Mouse (Mus musculus): ENCODE results near the gene Gm33543. TPM values are rescaled to one million over a fixed set of nuclear protein-coding genes. Genes with fewer than 3 reads are reported as not detected.

Gm33543 gene
- polyA plus RNA-seq, 1 experiment from 2014 or later, result not detected

- no peak for ATAC-seq (replicated peaks; ENCODE audit: low FRiP score)
- WGBS, result 81% methylated on average over 1 of the region's 1 CpGs
- H3K9me3 ChIP-seq (ENCODE audit: control insufficient read depth, low read length), result no peaks in the 10 kb centered on the region
Measured at GRCm38 (mm10) chr10:95777071-95777470, 65.7 kb downstream of the Gm33543 start.

GRCm38 (mm10) chr10:95774856-95775255, 67.9 kb downstream of the Gm33543 start:
- no peaks in the 10 kb centered on the region for H3K4me1 ChIP-seq (replicated peaks; ENCODE audit: control insufficient read depth, insufficient read depth, low read length)
- no peak overlapping the region for H3K4me2 ChIP-seq (ENCODE audit: low read depth, low read length, severe bottlenecking)
- H3K4me3 ChIP-seq (ENCODE audit: low read depth, low read length), result no peak overlapping the region

More at GRCm38 (mm10) chr10:95777071-95777470, 65.7 kb downstream of the Gm33543 start:
- Histone ChIP-seq H3K27me3 (ENCODE audit: control insufficient read depth, insufficient read depth, low read length) (no peaks in the 10 kb centered on the region), H3K4me2 (ENCODE audit: low read depth, low read length, severe bottlenecking) (no peak overlapping the region), H3K36me3 (ENCODE audit: control insufficient read depth, insufficient read depth, low read length) (no peaks in the 10 kb centered on the region), H3K9ac (ENCODE audit: low read length) (no peak overlapping the region), H3K4me3 (ENCODE audit: low read depth, low read length) (no peak overlapping the region), H3K27ac (ENCODE audit: low read depth, low read length) (no peak overlapping the region), H3K4me1 (replicated peaks; ENCODE audit: control insufficient read depth, insufficient read depth, low read length) (no peaks in the 10 kb centered on the region)
- DNase-seq (ENCODE audit: low spot score), result no peak

GRCm38 (mm10) chr10:95774001-95774628, 68.6 kb downstream of the Gm33543 start:
- no peak for DNase-seq (ENCODE audit: low spot score)
- H3K27me3 ChIP-seq (ENCODE audit: control insufficient read depth, insufficient read depth, low read length), result no peaks in the 10 kb centered on the region
- no peak overlapping the region for H3K4me3 ChIP-seq (ENCODE audit: low read depth, low read length)
- no peaks in the 10 kb centered on the region for H3K4me1 ChIP-seq (replicated peaks; ENCODE audit: control insufficient read depth, insufficient read depth, low read length)
- no peaks in the 10 kb centered on the region for H3K36me3 ChIP-seq (ENCODE audit: control insufficient read depth, insufficient read depth, low read length)
- 82% methylated on average over 9 of the region's 9 CpGs for WGBS
- H3K9me3 ChIP-seq (ENCODE audit: control insufficient read depth, low read length), result no peaks in the 10 kb centered on the region
- no peak for ATAC-seq (replicated peaks; ENCODE audit: low FRiP score)
- no peak overlapping the region for H3K27ac ChIP-seq (ENCODE audit: low read depth, low read length)
- H3K4me2 ChIP-seq (ENCODE audit: low read depth, low read length, severe bottlenecking), result no peak overlapping the region
- H3K9ac ChIP-seq (ENCODE audit: low read length), result no peak overlapping the region

More at GRCm38 (mm10) chr10:95774856-95775255, 67.9 kb downstream of the Gm33543 start:
- 87% methylated on average over 7 of the region's 7 CpGs for WGBS
- H3K9me3 ChIP-seq (ENCODE audit: control insufficient read depth, low read length), result no peaks in the 10 kb centered on the region
- DNase-seq (ENCODE audit: low spot score) (no peak), ATAC-seq (replicated peaks; ENCODE audit: low FRiP score) (no peak)
- H3K27me3 ChIP-seq (ENCODE audit: control insufficient read depth, insufficient read depth, low read length), result no peaks in the 10 kb centered on the region
- H3K27ac ChIP-seq (ENCODE audit: low read depth, low read length), result no peak overlapping the region
- no peaks in the 10 kb centered on the region for H3K36me3 ChIP-seq (ENCODE audit: control insufficient read depth, insufficient read depth, low read length)
- no peak overlapping the region for H3K9ac ChIP-seq (ENCODE audit: low read length)

Other genes with a start within 250 kb of the Gm33543 start
- gene Anapc15-ps, start 169.5 kb downstream of the Gm33543 start, polyA plus RNA-seq (2014; fragmentation: Nextera tagmentation; extraction: Ambion mirVana), result not detected in 2 replicates
- gene Eea1, start 97.7 kb upstream of the Gm33543 start, polyA plus RNA-seq (2014; fragmentation: Nextera tagmentation; extraction: Ambion mirVana), result 12.0 and 14.8 TPM in 2 replicates

All from forebrain, embryonic 11.5 days (tissue).